Mouse (Mus musculus) heart, adult 2 months (tissue): Measurements from ENCODE around the gene Kcne3.

Source experiments
- CTCF ChIP-seq: fragments of 200-600 bp; IDR thresholded peaks from 2 replicates; pipeline ENCODE4 v1.8.1; 2022; ENCODE audit warnings: antibody characterized with exemption, mild to moderate bottlenecking, moderate library complexity
- EP300 ChIP-seq: fragments of 200-500 bp; IDR thresholded peaks from 2 replicates; pipeline ENCODE4 v1.6.1; 2011; ENCODE audit warnings: low read depth, low read length, control low read depth; ENCODE audit not compliant: insufficient read depth

GRCm38 (mm10) chr7:100168654-100169053, 7.6 kb upstream of the Kcne3 start:
- TF ChIP-seq CTCF (no peak), EP300 (no peak)
